Mouse (Mus musculus) midbrain, embryonic 12.5 days (tissue): ENCODE measurements around the gene Gm13283. TPM values are rescaled to one million over a fixed set of nuclear protein-coding genes. Genes with fewer than 3 reads are reported as not detected.
"Not testable (repeated sequence)": the region's sequence is repeated elsewhere in the genome, so short reads cannot be mapped to it uniquely, and the experiment has no call there.

Experiments
- ATAC-seq: fragments of 200-750 bp; cut with Nextera tagmentation; 2 replicates; pipeline ENCODE4 v1.8.0; 2017; ENCODE audit warnings: low read depth, moderate TSS enrichment, moderate library complexity; ENCODE audit not compliant: low FRiP score
- H3K27ac ChIP-seq: fragments of 300-500 bp; sonication (generic); replicated peaks from 2 replicates; pipeline ENCODE4 v1.5.1; 2016; ENCODE audit warnings: mild to moderate bottlenecking
- H3K27me3 ChIP-seq: fragments of 300-500 bp; sonication (generic); 2 replicates; pipeline ENCODE4 v1.6.1; 2016; ENCODE audit warnings: mild to moderate bottlenecking
- H3K36me3 ChIP-seq: fragments of 300-500 bp; sonication (generic); 2 replicates; pipeline ENCODE4 v1.6.1; 2016
- H3K4me1 ChIP-seq: fragments of 300-500 bp; sonication (generic); 2 replicates; pipeline ENCODE4 v1.6.1; 2016
- H3K4me2 ChIP-seq: fragments of 300-500 bp; sonication (generic); replicated peaks from 2 replicates; pipeline ENCODE4 v1.6.1; 2016; ENCODE audit warnings: mild to moderate bottlenecking, moderate library complexity
- H3K4me3 ChIP-seq: fragments of 300-500 bp; sonication (generic); 2 replicates; pipeline ENCODE4 v1.5.1; 2016; ENCODE audit warnings: mild to moderate bottlenecking
- H3K9ac ChIP-seq: fragments of 300-500 bp; sonication (generic); replicated peaks from 2 replicates; pipeline ENCODE4 v1.6.1; 2016; ENCODE audit warnings: mild to moderate bottlenecking, moderate library complexity
- H3K9me3 ChIP-seq: fragments of 300-500 bp; sonication (generic); 2 replicates; pipeline ENCODE4 v1.6.1; 2016; ENCODE audit warnings: mild to moderate bottlenecking
- WGBS: fragments of 180-500 bp; shearing (Covaris S2); methylation state at CpG from one replicate; pipeline ENCODE4 v1.1.7; 2016; 5-methylcytosine and 5-hydroxymethylcytosine counted together
- polyA plus RNA-seq: library from polyadenylated mRNA; unstranded; fragments of >200 nt; fragmentation: Nextera tagmentation; extraction: Ambion mirVana; gene quantifications from 2 replicates; pipeline ENCODE4 v1.2.1, GENCODE M21; 2016

Gene Gm13283
- polyA plus RNA-seq, 1 experiment from 2014 or later: 0.14 TPM

- not testable (repeated sequence) for H3K36me3 ChIP-seq, H3K4me1 ChIP-seq, H3K4me3 ChIP-seq, H3K9ac ChIP-seq, H3K27me3 ChIP-seq, ATAC-seq, H3K9me3 ChIP-seq, H3K4me2 ChIP-seq, H3K27ac ChIP-seq
- no CpG with 5 or more reads among the region's 29 CpGs for WGBS
These were observed 16.7 kb downstream of the Gm13283 start, which contains the start of gene Gm13289 for GRCm38 (mm10) chr4:88776622-88777021. Gene Gm13289 (plus strand): TSS chr4:88776922.

- H3K4me3 ChIP-seq, H3K4me2 ChIP-seq, H3K27me3 ChIP-seq, H3K9ac ChIP-seq, H3K36me3 ChIP-seq, H3K9me3 ChIP-seq, H3K4me1 ChIP-seq, H3K27ac ChIP-seq, ATAC-seq: not testable (repeated sequence)
- WGBS: no CpG with 5 or more reads among the region's 29 CpGs
These were observed 19.6 kb downstream of the Gm13283 start, which contains the start of gene Gm13272 for GRCm38 (mm10) chr4:88779550-88779949. Gene Gm13272 (plus strand): TSS chr4:88779850.

GRCm38 (mm10) chr4:88780320-88780719 is 20.4 kb downstream of the Gm13283 start:
- H3K27ac ChIP-seq, H3K9ac ChIP-seq, H3K36me3 ChIP-seq, ATAC-seq, H3K4me2 ChIP-seq, H3K9me3 ChIP-seq, H3K4me1 ChIP-seq, H3K4me3 ChIP-seq, H3K27me3 ChIP-seq: not testable (repeated sequence)
- WGBS: 44% methylated on average over 15 of the region's 18 CpGs

- peak within 1 kb of the TSS; percentile 40 for H3K4me2 ChIP-seq
- not testable (repeated sequence) for H3K4me1 ChIP-seq, H3K9me3 ChIP-seq, H3K27ac ChIP-seq, H3K27me3 ChIP-seq, ATAC-seq, H3K36me3 ChIP-seq, H3K9ac ChIP-seq
- 0 out of 2 replicates have a peak within 1 kb of the TSS, but pooled peaks have one; percentile 9 for H3K4me3 ChIP-seq
- 26% methylated on average over 4 of the region's 7 CpGs for WGBS
These were observed 21.9 kb downstream of the Gm13283 start, which contains the start of gene Ifnz for GRCm38 (mm10) chr4:88781831-88782230. Gene Ifnz (plus strand): TSS chr4:88782131.

GRCm38 (mm10) chr4:88782335-88782734 is 22.4 kb downstream of the Gm13283 start:
- 0% methylated on average over 6 of the region's 31 CpGs for WGBS
- not testable (repeated sequence) for H3K36me3 ChIP-seq, ATAC-seq, H3K9me3 ChIP-seq, H3K9ac ChIP-seq, H3K4me1 ChIP-seq, H3K27ac ChIP-seq, H3K27me3 ChIP-seq
- 0 out of 2 replicates have a peak overlapping the region, but pooled peaks have one; percentile 9 for H3K4me3 ChIP-seq
- peak overlapping the region; percentile 40 for H3K4me2 ChIP-seq

GRCm38 (mm10) chr4:88785409-88785808 is 25.5 kb downstream of the Gm13283 start, which contains the start of gene Gm13276:
Gene Gm13276 (plus strand): TSS chr4:88785709.
- not testable (repeated sequence) for H3K27ac ChIP-seq, ATAC-seq, H3K4me2 ChIP-seq, H3K4me1 ChIP-seq, H3K27me3 ChIP-seq, H3K9ac ChIP-seq, H3K36me3 ChIP-seq, H3K4me3 ChIP-seq, H3K9me3 ChIP-seq
- no CpG with 5 or more reads among the region's 27 CpGs for WGBS

- H3K4me3 ChIP-seq, H3K27ac ChIP-seq, H3K9ac ChIP-seq, H3K4me2 ChIP-seq, ATAC-seq, H3K9me3 ChIP-seq, H3K36me3 ChIP-seq, H3K4me1 ChIP-seq, H3K27me3 ChIP-seq: not testable (repeated sequence)
- no CpG with 5 or more reads among the region's 28 CpGs for WGBS
These were observed 28.5 kb downstream of the Gm13283 start, which contains the start of gene Gm13277 for GRCm38 (mm10) chr4:88788402-88788801. Gene Gm13277 (plus strand): TSS chr4:88788632.

- not testable (repeated sequence) for H3K27ac ChIP-seq, H3K9ac ChIP-seq, H3K4me1 ChIP-seq, H3K9me3 ChIP-seq, H3K36me3 ChIP-seq, H3K4me3 ChIP-seq, H3K27me3 ChIP-seq, H3K4me2 ChIP-seq, ATAC-seq
- no CpG with 5 or more reads among the region's 28 CpGs for WGBS
These were observed 31.3 kb downstream of the Gm13283 start, which contains the start of gene Gm13278 for GRCm38 (mm10) chr4:88791250-88791649. Gene Gm13278 (plus strand): TSS chr4:88791550.

- not testable (repeated sequence) for H3K27ac ChIP-seq, ATAC-seq, H3K27me3 ChIP-seq, H3K4me1 ChIP-seq, H3K36me3 ChIP-seq, H3K4me2 ChIP-seq, H3K4me3 ChIP-seq, H3K9ac ChIP-seq, H3K9me3 ChIP-seq
- WGBS: under 1% methylated on average over 14 of the region's 52 CpGs
These were observed 34.2 kb downstream of the Gm13283 start, which contains the start of gene Gm13275 for GRCm38 (mm10) chr4:88793936-88794675. Gene Gm13275 (plus strand): TSS chr4:88794487.

GRCm38 (mm10) chr4:88797097-88797496 is 37.2 kb downstream of the Gm13283 start, which contains the start of gene Gm13279:
Gene Gm13279 (plus strand): TSS chr4:88797397.
- not testable (repeated sequence) for H3K36me3 ChIP-seq, H3K27me3 ChIP-seq, ATAC-seq, H3K4me2 ChIP-seq, H3K9ac ChIP-seq, H3K27ac ChIP-seq, H3K9me3 ChIP-seq, H3K4me3 ChIP-seq, H3K4me1 ChIP-seq
- no CpG with 5 or more reads among the region's 28 CpGs for WGBS

- not testable (repeated sequence) for ATAC-seq, H3K4me2 ChIP-seq, H3K9ac ChIP-seq, H3K36me3 ChIP-seq, H3K27me3 ChIP-seq, H3K9me3 ChIP-seq, H3K4me1 ChIP-seq, H3K4me3 ChIP-seq, H3K27ac ChIP-seq
- 28% methylated on average over 6 of the region's 7 CpGs for WGBS
These were observed 39.4 kb downstream of the Gm13283 start, which contains the start of gene Gm13285 for GRCm38 (mm10) chr4:88799365-88799764. Gene Gm13285 (plus strand): TSS chr4:88799665.

- not testable (repeated sequence) for H3K9me3 ChIP-seq, H3K27ac ChIP-seq, H3K4me2 ChIP-seq, H3K27me3 ChIP-seq, H3K36me3 ChIP-seq, ATAC-seq, H3K4me1 ChIP-seq, H3K9ac ChIP-seq, H3K4me3 ChIP-seq
- no CpG with 5 or more reads among the region's 29 CpGs for WGBS
These were observed 43.0 kb downstream of the Gm13283 start, which contains the start of gene Gm13287 for GRCm38 (mm10) chr4:88802954-88803353. Gene Gm13287 (plus strand): TSS chr4:88803254.
